Mouse (Mus musculus): ENCODE results near the gene H2-Q6. TPM values are rescaled to one million over a fixed set of nuclear protein-coding genes. Genes with fewer than 3 reads are reported as not detected.
"Not testable (repeated sequence)": the region's sequence is repeated elsewhere in the genome, so short reads cannot be mapped to it uniquely, and the experiment has no call there.

H2-Q6 gene
- total RNA-seq, 1 experiment, result 0.94 TPM

GRCm38 (mm10) chr17:35458247-35458646 lies 33.6 kb downstream of the H2-Q6 start:
- H3K4me3 ChIP-seq (ENCODE audit: insufficient read depth in 1 of 2, low read depth in 1 of 2, low read length in 2 of 2, poor library complexity in 1 of 2, severe bottlenecking in 1 of 2); in situ Hi-C loops (cut with MboI; ENCODE audit: low sequenced_read_pairs in 2 of 2, unreplicated experiment in 2 of 2); DNase-seq (ENCODE audit: low read depth, low spot score); H3K36me3 ChIP-seq (ENCODE audit: control insufficient read depth, insufficient read depth, low read length, poor library complexity, severe bottlenecking); H3K9me3 ChIP-seq (ENCODE audit: control insufficient read depth, insufficient read depth, low read depth, low read length); H3K9ac ChIP-seq (ENCODE audit: insufficient read depth, low read depth, low read length, poor library complexity, severe bottlenecking); H3K27ac ChIP-seq (ENCODE audit: insufficient read depth, low read depth, low read length, poor library complexity, severe bottlenecking); H3K4me1 ChIP-seq (ENCODE audit: control insufficient read depth in 2 of 2, insufficient read depth in 2 of 2, low read length in 2 of 2, poor library complexity in 1 of 2): not testable (repeated sequence)

- DNase-seq (ENCODE audit: low read depth, low spot score); in situ Hi-C loops (cut with MboI; ENCODE audit: low sequenced_read_pairs in 2 of 2, unreplicated experiment in 2 of 2); H3K27ac ChIP-seq (ENCODE audit: insufficient read depth, low read depth, low read length, poor library complexity, severe bottlenecking); H3K36me3 ChIP-seq (ENCODE audit: control insufficient read depth, insufficient read depth, low read length, poor library complexity, severe bottlenecking); H3K4me1 ChIP-seq (ENCODE audit: control insufficient read depth in 2 of 2, insufficient read depth in 2 of 2, low read length in 2 of 2, poor library complexity in 1 of 2); H3K4me3 ChIP-seq (ENCODE audit: insufficient read depth in 1 of 2, low read depth in 1 of 2, low read length in 2 of 2, poor library complexity in 1 of 2, severe bottlenecking in 1 of 2); H3K9ac ChIP-seq (ENCODE audit: insufficient read depth, low read depth, low read length, poor library complexity, severe bottlenecking); H3K9me3 ChIP-seq (ENCODE audit: control insufficient read depth, insufficient read depth, low read depth, low read length): not testable (repeated sequence)
Measured at GRCm38 (mm10) chr17:35460513-35461341, 36.1 kb downstream of the H2-Q6 start.

- H3K27ac ChIP-seq (ENCODE audit: insufficient read depth, low read depth, low read length, poor library complexity, severe bottlenecking); H3K9ac ChIP-seq (ENCODE audit: insufficient read depth, low read depth, low read length, poor library complexity, severe bottlenecking); H3K9me3 ChIP-seq (ENCODE audit: control insufficient read depth, insufficient read depth, low read depth, low read length); in situ Hi-C loops (cut with MboI; ENCODE audit: low sequenced_read_pairs in 2 of 2, unreplicated experiment in 2 of 2); H3K36me3 ChIP-seq (ENCODE audit: control insufficient read depth, insufficient read depth, low read length, poor library complexity, severe bottlenecking); H3K4me3 ChIP-seq (ENCODE audit: insufficient read depth in 1 of 2, low read depth in 1 of 2, low read length in 2 of 2, poor library complexity in 1 of 2, severe bottlenecking in 1 of 2); H3K4me1 ChIP-seq (ENCODE audit: control insufficient read depth in 2 of 2, insufficient read depth in 2 of 2, low read length in 2 of 2, poor library complexity in 1 of 2): not testable (repeated sequence)
- 0 out of 2 replicates have a peak, but pooled peaks have one; percentile 53 for TF ChIP-seq ZC3H11A (IDR thresholded peaks at IDR 0.05; ENCODE audit: borderline replicate concordance, low read depth, low read length)
- DNase-seq (ENCODE audit: low read depth, low spot score), result peak; percentile 74
Measured at GRCm38 (mm10) chr17:35465651-35466050, 41.0 kb downstream of the H2-Q6 start.

- H3K27ac ChIP-seq (ENCODE audit: insufficient read depth, low read depth, low read length, poor library complexity, severe bottlenecking); H3K4me1 ChIP-seq (ENCODE audit: control insufficient read depth in 2 of 2, insufficient read depth in 2 of 2, low read length in 2 of 2, poor library complexity in 1 of 2); H3K4me3 ChIP-seq (ENCODE audit: insufficient read depth in 1 of 2, low read depth in 1 of 2, low read length in 2 of 2, poor library complexity in 1 of 2, severe bottlenecking in 1 of 2); H3K36me3 ChIP-seq (ENCODE audit: control insufficient read depth, insufficient read depth, low read length, poor library complexity, severe bottlenecking); DNase-seq (ENCODE audit: low read depth, low spot score); H3K9ac ChIP-seq (ENCODE audit: insufficient read depth, low read depth, low read length, poor library complexity, severe bottlenecking); H3K9me3 ChIP-seq (ENCODE audit: control insufficient read depth, insufficient read depth, low read depth, low read length); in situ Hi-C loops (cut with MboI; ENCODE audit: low sequenced_read_pairs in 2 of 2, unreplicated experiment in 2 of 2): not testable (repeated sequence)
Measured at GRCm38 (mm10) chr17:35468936-35469335, 44.3 kb downstream of the H2-Q6 start.

- Histone ChIP-seq H3K9ac (ENCODE audit: insufficient read depth, low read depth, low read length, poor library complexity, severe bottlenecking) (peak within 1 kb of the TSS; percentile 50), H3K27ac (ENCODE audit: insufficient read depth, low read depth, low read length, poor library complexity, severe bottlenecking) (no peak within 1 kb of the TSS), H3K36me3 (ENCODE audit: control insufficient read depth, insufficient read depth, low read length, poor library complexity, severe bottlenecking) (no peaks in the 10 kb centered on the region), H3K9me3 (ENCODE audit: control insufficient read depth, insufficient read depth, low read depth, low read length) (no peaks in the 10 kb centered on the region), H3K4me1 (ENCODE audit: control insufficient read depth in 2 of 2, insufficient read depth in 2 of 2, low read length in 2 of 2, poor library complexity in 1 of 2) (peaks cover 0 to 2% of the 10 kb centered on the region in 2 experiments; a peak in 1 of 4 replicates), H3K4me3 (ENCODE audit: insufficient read depth in 1 of 2, low read depth in 1 of 2, low read length in 2 of 2, poor library complexity in 1 of 2, severe bottlenecking in 1 of 2) (peak within 1 kb of the TSS; percentile 59 to 67)
- in situ Hi-C loops (cut with MboI; ENCODE audit: low sequenced_read_pairs in 2 of 2, unreplicated experiment in 2 of 2), result no loop called here
- TF ChIP-seq ZC3H11A (IDR thresholded peaks at IDR 0.05; ENCODE audit: borderline replicate concordance, low read depth, low read length) (no peak), CHD2 (IDR thresholded peaks at IDR 0.05; ENCODE audit: low read depth, low read length) (no peak), HCFC1 (IDR thresholded peaks at IDR 0.05; ENCODE audit: borderline replicate concordance, insufficient read depth, low read length) (no peak), MAFK (IDR thresholded peaks at IDR 0.05; ENCODE audit: insufficient read depth, low read depth, low read length) (no peak)
- no peak for DNase-seq (ENCODE audit: low read depth, low spot score)
Measured at GRCm38 (mm10) chr17:35469842-35470751, 45.4 kb downstream of the H2-Q6 start, which contains the start of gene H2-Q10. Gene H2-Q10, plus strand, starts transcription at chr17:35470089.

Other genes starting within 250 kb of the H2-Q6 start
- not detected in 2 replicates for gene Aif1, start 248.8 kb upstream of the H2-Q6 start, total RNA-seq (2012; rRNA removed)
- 2.6 and 2.7 TPM in 2 replicates for gene Lst1, start 236.4 kb upstream of the H2-Q6 start, total RNA-seq (2012; rRNA removed)
- gene Ltb, start 230.4 kb upstream of the H2-Q6 start, total RNA-seq (2012; rRNA removed), result 10.1 and 19.6 TPM in 2 replicates
- 0.22 TPM in 1 of 2 replicates, not detected in the other for gene Tnf, start 222.8 kb upstream of the H2-Q6 start, total RNA-seq (2012; rRNA removed)
- gene Lta, start 219.5 kb upstream of the H2-Q6 start, total RNA-seq (2012; rRNA removed), result 0.13 TPM in 1 of 2 replicates, not detected in the other
- gene Gm16181, start 204.0 kb upstream of the H2-Q6 start, total RNA-seq (2012; rRNA removed), result not detected in 2 replicates
- gene Atp6v1g2, start 191.2 kb upstream of the H2-Q6 start, total RNA-seq (2012; rRNA removed), result 0.21 and 0.71 TPM in 2 replicates
- 6.1 and 6.6 TPM in 2 replicates for gene Nfkbil1, start 189.1 kb upstream of the H2-Q6 start, total RNA-seq (2012; rRNA removed)
- 316 and 414 TPM in 2 replicates for gene Ddx39b, start 183.1 kb upstream of the H2-Q6 start, total RNA-seq (2012; rRNA removed)
- 30.1 and 44.9 TPM in 2 replicates for gene H2-D1, start 162.1 kb upstream of the H2-Q6 start, total RNA-seq (2012; rRNA removed)
- 0.11 TPM in 1 of 2 replicates, not detected in the other for gene H2-Q1, start 104.4 kb upstream of the H2-Q6 start, total RNA-seq (2012; rRNA removed)
- gene H2-Q2, start 82.6 kb upstream of the H2-Q6 start, total RNA-seq (2012; rRNA removed), result 0.67 and 1.4 TPM in 2 replicates
- 9.1 and 19.9 TPM in 2 replicates for gene H2-Q4, start 45.2 kb upstream of the H2-Q6 start, total RNA-seq (2012; rRNA removed)
- gene H2-Q7, start 14.3 kb downstream of the H2-Q6 start, total RNA-seq (2012; rRNA removed), result 2.1 and 4.8 TPM in 2 replicates
- 2.1 and 3.1 TPM in 2 replicates for gene H2-Q10, start 45.2 kb downstream of the H2-Q6 start, total RNA-seq (2012; rRNA removed)
- gene Pou5f1, start 81.2 kb downstream of the H2-Q6 start, total RNA-seq (2012; rRNA removed), result 844 and 868 TPM in 2 replicates
- 7.6 and 10.5 TPM in 2 replicates for gene Tcf19, start 92.0 kb downstream of the H2-Q6 start, total RNA-seq (2012; rRNA removed)
- gene Cchcr1, start 92.2 kb downstream of the H2-Q6 start, total RNA-seq (2012; rRNA removed), result 28.5 and 31.8 TPM in 2 replicates
- gene Psors1c2, start 108.4 kb downstream of the H2-Q6 start, total RNA-seq (2012; rRNA removed), result 4.3 and 8.9 TPM in 2 replicates
- gene Cdsn, start 127.3 kb downstream of the H2-Q6 start, total RNA-seq (2012; rRNA removed), result 1.1 and 1.2 TPM in 2 replicates
- gene 2300002M23Rik, start 142.6 kb downstream of the H2-Q6 start, total RNA-seq (2012; rRNA removed), result 0.22 and 0.42 TPM in 2 replicates
- gene Sfta2, start 176.7 kb downstream of the H2-Q6 start, total RNA-seq (2012; rRNA removed), result 0.53 TPM in 1 of 2 replicates, not detected in the other
- gene Gm9573, start 201.8 kb downstream of the H2-Q6 start, total RNA-seq (2012; rRNA removed), result not detected in 2 replicates
- gene Mucl3, start 218.8 kb downstream of the H2-Q6 start, total RNA-seq (2012; rRNA removed), result 0.85 and 1.1 TPM in 2 replicates
- 58.5 and 90.3 TPM in 2 replicates for gene Vars2, start 242.7 kb downstream of the H2-Q6 start, total RNA-seq (2012; rRNA removed)
- 75.3 and 83.0 TPM in 2 replicates for gene Gtf2h4, start 248.9 kb downstream of the H2-Q6 start, total RNA-seq (2012; rRNA removed)